Mouse (Mus musculus) ES-E14 (cell line): ENCODE results near the gene Gstp1. TPM values are rescaled to one million over a fixed set of nuclear protein-coding genes. Genes with fewer than 3 reads are reported as not detected.
A peak's percentile ranks its signal among the peaks of the same experiment; 100 is the strongest.

Experiments used
- DNase-seq: peaks from one replicate; pipeline ENCODE4 v3.0.0-alpha.2; 2013; ENCODE audit warnings: low read depth, low spot score
- H3K27ac ChIP-seq: 2 replicates; pipeline ENCODE4 v1.5.1; 2012; ENCODE audit warnings: low read depth, mild to moderate bottlenecking, low read length, moderate library complexity, mixed read lengths; ENCODE audit not compliant: poor library complexity, insufficient read depth, severe bottlenecking
- H3K36me3 ChIP-seq: 2 replicates; pipeline ENCODE4 v1.6.1; 2012; ENCODE audit warnings: mild to moderate bottlenecking, low read length, moderate library complexity, mixed read lengths; ENCODE audit not compliant: control insufficient read depth, poor library complexity, insufficient read depth, severe bottlenecking
- H3K4me1 ChIP-seq, 2 experiments: fragments of 150-350 bp in 1 of 2; sonication (generic) in 1 of 2; 2 replicates each; pipeline ENCODE4 v1.6.1; 2012; ENCODE audit warnings: low read length in 2 of 2, mild to moderate bottlenecking in 1 of 2, mixed read lengths in 1 of 2; ENCODE audit not compliant: control insufficient read depth in 2 of 2, insufficient read depth in 2 of 2, poor library complexity in 1 of 2
- H3K4me3 ChIP-seq, 2 experiments: fragments of 150-350 bp in 1 of 2; sonication (generic) in 1 of 2; 2 replicates each; pipeline ENCODE4 v1.5.1; 2012; ENCODE audit warnings: low read length in 2 of 2, low read depth in 1 of 2, mild to moderate bottlenecking in 1 of 2, mixed read lengths in 1 of 2; ENCODE audit not compliant: insufficient read depth in 1 of 2, poor library complexity in 1 of 2, severe bottlenecking in 1 of 2
- H3K9ac ChIP-seq: 2 replicates; pipeline ENCODE4 v1.6.1; 2012; ENCODE audit warnings: low read depth, mild to moderate bottlenecking, low read length, mixed read lengths; ENCODE audit not compliant: poor library complexity, insufficient read depth, severe bottlenecking
- H3K9me3 ChIP-seq: fragments of 150-350 bp; sonication (generic); 2 replicates; pipeline ENCODE4 v1.6.1; 2012; ENCODE audit warnings: low read depth, mild to moderate bottlenecking, low read length; ENCODE audit not compliant: control insufficient read depth, insufficient read depth
- CHD2 ChIP-seq: IDR thresholded peaks from 2 replicates; pipeline ENCODE4 v1.6.1; 2014; ENCODE audit warnings: mild to moderate bottlenecking, low read depth, low read length, inconsistent platforms
- HCFC1 ChIP-seq: IDR thresholded peaks from 2 replicates; pipeline ENCODE4 v1.6.1; 2012; ENCODE audit warnings: low read length, inconsistent platforms, borderline replicate concordance; ENCODE audit not compliant: insufficient read depth
- MAFK ChIP-seq: IDR thresholded peaks from 2 replicates; pipeline ENCODE4 v1.6.1; 2014; ENCODE audit warnings: mild to moderate bottlenecking, low read depth, low read length, inconsistent platforms; ENCODE audit not compliant: insufficient read depth
- ZC3H11A ChIP-seq: IDR thresholded peaks from 2 replicates; pipeline ENCODE4 v1.6.1; 2012; ENCODE audit warnings: low read depth, mild to moderate bottlenecking, inconsistent platforms, low read length, borderline replicate concordance
- ZNF384 ChIP-seq: IDR thresholded peaks from 2 replicates; pipeline ENCODE4 v1.6.1; 2012; ENCODE audit warnings: low read depth, low read length, inconsistent platforms
- in situ Hi-C, 2 experiments: fragments of 600-800 bp; cut with MboI; formaldehyde crosslinking; loops; one replicate each; pipeline ENCODE4 v1.15.1; 2025; ENCODE audit warnings: low sequenced_read_pairs in 2 of 2, inconsistent platforms in 1 of 2; ENCODE audit not compliant: unreplicated experiment in 2 of 2
- total RNA-seq: library from RNA; depleted of rRNA; stranded (reverse); fragments of 300-350 nt; gene quantifications from 2 replicates; pipeline ENCODE4 v1.2.3, GENCODE M21; 2012

Gene Gstp1
- total RNA-seq, 1 experiment, result 146 TPM

DNA sequence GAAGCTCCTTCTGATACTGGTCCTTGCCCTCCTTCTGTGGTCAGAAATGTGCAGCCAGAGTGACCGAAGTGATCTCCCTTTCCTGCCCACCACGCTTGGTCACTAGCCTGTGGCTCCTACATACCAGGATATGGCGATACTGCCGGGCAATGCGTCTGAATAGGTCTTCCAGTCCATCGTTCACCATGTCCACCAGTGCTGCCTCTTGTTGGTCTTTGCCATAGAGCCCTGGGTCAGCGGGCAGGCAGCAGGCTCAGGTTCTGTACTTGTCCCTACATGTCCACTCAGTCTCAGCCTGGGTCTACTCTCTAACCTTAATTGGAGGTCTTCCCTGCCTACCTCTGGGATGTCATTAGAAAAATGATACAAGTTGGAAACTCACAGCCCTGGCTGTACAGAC lies 20.2 kb upstream of the Gstp1 start:
- Histone ChIP-seq H3K4me3 (no peak overlapping the region), H3K36me3 (no peaks in the 10 kb centered on the region), H3K9me3 (no peaks in the 10 kb centered on the region), H3K27ac (no peak overlapping the region), H3K4me1 (peaks cover 16 to 36% of the 10 kb centered on the region in 2 experiments; a peak in 3 of 4 replicates), H3K9ac (no peak overlapping the region)
- in situ Hi-C loops, result no loop called here
- DNase-seq, result no peak
- TF ChIP-seq MAFK, result no peak

- no peak overlapping the region for H3K27ac ChIP-seq
- no peak overlapping the region for H3K4me3 ChIP-seq
- no peak overlapping the region for H3K9ac ChIP-seq
- DNase-seq, result no peak
- no peaks in the 10 kb centered on the region for H3K9me3 ChIP-seq
- in situ Hi-C loops, result no loop called here
- no peaks in the 10 kb centered on the region for H3K36me3 ChIP-seq
- TF ChIP-seq ZC3H11A (no peak), ZNF384 (no peak), MAFK (no peak), HCFC1 (no peak), CHD2 (no peak)
- H3K4me1 ChIP-seq, result peaks cover 16 to 36% of the 10 kb centered on the region in 2 experiments; a peak in 3 of 4 replicates
These were observed 19.6 kb upstream of the Gstp1 start for GRCm38 (mm10) chr19:4057389-4057788.

GRCm38 (mm10) chr19:4056727-4057126 lies 18.9 kb upstream of the Gstp1 start:
- no peak for DNase-seq
- H3K9ac ChIP-seq, result peak overlapping the region; percentile 19; the same call in 1 of the 2 replicates
- in situ Hi-C loops, result no loop called here

DNA sequence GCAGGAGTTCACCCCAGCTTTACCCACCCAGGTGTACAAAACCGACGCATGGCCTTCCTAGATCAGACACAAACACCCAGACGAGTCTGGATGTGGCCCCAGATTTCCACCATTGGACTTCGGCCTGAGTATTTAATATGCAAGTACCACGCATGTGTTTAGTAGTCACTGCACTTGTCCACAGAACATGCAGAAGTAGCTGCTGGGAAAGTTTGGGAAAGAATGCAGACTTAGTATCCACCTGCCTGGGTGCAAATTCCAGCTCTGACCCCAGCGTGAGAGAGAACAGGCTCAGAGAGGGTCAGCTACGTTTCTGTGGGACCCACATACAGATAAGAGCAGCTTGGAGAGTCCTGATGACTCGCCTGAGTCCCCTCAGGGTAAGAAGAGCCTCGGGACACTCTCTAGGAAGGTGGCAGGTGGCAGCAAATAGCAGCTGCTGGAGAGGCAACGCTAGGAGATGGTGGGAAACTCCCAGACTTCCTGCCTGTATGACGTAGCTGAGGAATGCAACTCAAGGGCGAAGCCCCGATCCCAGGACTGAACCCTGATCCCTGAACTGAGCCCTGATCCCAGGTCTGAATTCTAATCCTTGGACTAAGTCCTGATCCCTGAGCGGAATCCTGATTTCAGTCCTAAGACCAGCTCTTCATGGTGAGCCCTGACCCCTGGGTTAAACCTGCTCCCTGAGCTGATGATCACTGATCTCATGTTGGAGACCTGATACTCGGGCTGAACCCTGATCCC lies 18.3 kb upstream of the Gstp1 start:
- DNase-seq, result no peak
- Histone ChIP-seq H3K4me3 (no peak overlapping the region), H3K27ac (no peak overlapping the region), H3K9me3 (no peaks in the 10 kb centered on the region), H3K36me3 (no peaks in the 10 kb centered on the region), H3K4me1 (peaks cover 16 to 36% of the 10 kb centered on the region in 2 experiments; a peak in 3 of 4 replicates), H3K9ac (peak overlapping the region; percentile 19; the same call in 1 of the 2 replicates)
- TF ChIP-seq MAFK (no peak), CHD2 (no peak)
- in situ Hi-C loops, result no loop called here

More at GRCm38 (mm10) chr19:4056727-4057126, 18.9 kb upstream of the Gstp1 start:
- Histone ChIP-seq H3K4me3 (no peak overlapping the region), H3K27ac (no peak overlapping the region), H3K36me3 (no peaks in the 10 kb centered on the region), H3K9me3 (no peaks in the 10 kb centered on the region), H3K4me1 (peaks cover 16 to 36% of the 10 kb centered on the region in 2 experiments; a peak in 3 of 4 replicates)
- TF ChIP-seq MAFK (no peak), ZC3H11A (no peak), ZNF384 (no peak), HCFC1 (no peak), CHD2 (no peak)
